Mouse (Mus musculus) liver, adult 2 months (tissue): ENCODE measurements around the gene Serpinc1. TPM values are rescaled to one million over a fixed set of nuclear protein-coding genes. Genes with fewer than 3 reads are reported as not detected.
A peak's percentile ranks its signal among the peaks of the same experiment; 100 is the strongest.

ENCODE experiments used
- DNase-seq: peaks from one replicate; pipeline ENCODE4 v3.0.0-alpha.2; 2011; ENCODE audit warnings: low read depth, low spot score; ENCODE audit errors: extremely low read depth
- H3K27ac ChIP-seq: fragments of 200-500 bp; replicated peaks from 2 replicates; pipeline ENCODE4 v1.5.1; 2012; ENCODE audit warnings: low read depth, mild to moderate bottlenecking, control low read depth, inconsistent platforms, low read length; ENCODE audit not compliant: insufficient read depth
- H3K27me3 ChIP-seq: fragments of 200-500 bp; 2 replicates; pipeline ENCODE4 v1.6.1; 2012; ENCODE audit warnings: mild to moderate bottlenecking, moderate library complexity, low read length, inconsistent platforms; ENCODE audit not compliant: control insufficient read depth, insufficient read depth
- H3K36me3 ChIP-seq: fragments of 200-500 bp; 2 replicates; pipeline ENCODE4 v1.6.1; 2012; ENCODE audit warnings: low read length, inconsistent platforms; ENCODE audit not compliant: control insufficient read depth, insufficient read depth
- H3K4me1 ChIP-seq: fragments of 200-500 bp; 2 replicates; pipeline ENCODE4 v1.6.1; 2011; ENCODE audit warnings: low read length; ENCODE audit not compliant: control insufficient read depth, insufficient read depth
- H3K4me3 ChIP-seq: fragments of 200-500 bp; 2 replicates; pipeline ENCODE4 v1.5.1; 2011; ENCODE audit warnings: low read depth, mild to moderate bottlenecking, control low read depth, low read length, moderate library complexity; ENCODE audit not compliant: insufficient read depth
- H3K79me2 ChIP-seq: fragments of 200-500 bp; 2 replicates; pipeline ENCODE4 v1.6.1; 2012; ENCODE audit warnings: inconsistent platforms, mild to moderate bottlenecking, low read length, moderate library complexity; ENCODE audit not compliant: control insufficient read depth, insufficient read depth
- H3K9ac ChIP-seq: fragments of 200-500 bp; 2 replicates; pipeline ENCODE4 v1.6.1; 2012; ENCODE audit warnings: low read depth, mild to moderate bottlenecking, control low read depth, inconsistent platforms, low read length
- CTCF ChIP-seq: fragments of 200-500 bp; IDR thresholded peaks from 2 replicates; pipeline ENCODE4 v1.5.1; 2011; ENCODE audit warnings: low read depth, low read length, control low read depth
- POLR2A ChIP-seq: fragments of 200-500 bp; IDR thresholded peaks from 2 replicates; pipeline ENCODE4 v1.6.1; 2011; ENCODE audit warnings: low read length, control low read depth; ENCODE audit not compliant: insufficient read depth; ENCODE audit errors: extremely low read depth
- WGBS: fragments of 180-500 bp; shearing (Covaris S2); methylation state at CpG from one replicate; pipeline ENCODE4 v1.1.7; 2018; 5-methylcytosine and 5-hydroxymethylcytosine counted together
- polyA plus RNA-seq: library from polyadenylated mRNA; depleted of rRNA; stranded (reverse); fragments of >200 nt; gene quantifications from 2 replicates; pipeline ENCODE4 v1.2.3, GENCODE M21; 2012; rRNA removed
- total RNA-seq: library from RNA; depleted of rRNA; stranded (reverse); fragments of >200 nt; gene quantifications from 2 replicates; pipeline ENCODE4 v1.2.3, GENCODE M21; 2014; rRNA removed

The Serpinc1 gene
- total RNA-seq = 3,274 and 4,209 TPM in 2 replicates
- 4,695 and 5,808 TPM in 2 replicates for polyA plus RNA-seq

DNA sequence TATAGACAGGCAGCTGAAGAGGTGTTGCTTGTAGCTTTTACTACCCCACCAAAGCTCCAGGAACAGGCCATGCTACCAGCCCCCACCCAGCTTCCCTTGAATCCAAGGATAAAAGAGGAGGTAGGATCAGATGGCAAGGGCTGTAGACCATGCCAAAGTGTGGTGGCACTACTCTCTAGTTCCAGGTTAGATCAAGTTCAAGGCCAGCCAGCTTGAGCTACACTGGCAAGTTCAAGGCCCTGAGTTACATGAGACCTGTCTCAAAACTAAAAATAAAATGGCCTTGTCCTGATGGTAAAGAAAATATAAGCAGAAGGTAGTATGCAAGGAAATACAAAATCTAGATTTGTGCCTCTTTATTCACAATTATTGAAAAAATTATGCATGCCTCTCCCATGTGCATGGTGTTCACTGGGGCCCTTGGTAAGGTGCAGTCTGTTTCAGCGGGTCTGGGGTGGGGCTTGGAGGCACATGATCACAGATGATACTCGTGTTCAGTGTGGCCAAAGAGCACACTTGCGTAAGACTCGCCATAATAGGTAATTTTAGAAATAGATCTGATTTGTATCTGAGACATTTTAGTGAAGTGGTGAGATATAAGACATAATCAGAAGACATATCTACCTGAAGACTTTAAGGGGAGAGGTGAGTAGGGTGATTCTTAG, at the start of gene Serpinc1:
TSS of gene Serpinc1 (plus strand) at position 515 of the 665 bp plus-strand sequence.
- peak; percentile 96 for DNase-seq
- H3K4me1 ChIP-seq = peaks cover 20% of the 10 kb centered on the region
- 18% methylated on average over 4 of the region's 4 CpGs for WGBS
- peak within 1 kb of the TSS; percentile 100 for H3K27ac ChIP-seq
- peak within 1 kb of the TSS; percentile 73 for H3K9ac ChIP-seq
- peaks cover 3% of the 10 kb centered on the region; the same call in 1 of the 2 replicates for H3K79me2 ChIP-seq
- TF ChIP-seq CTCF (no peak), POLR2A (no peak)
- H3K27me3 ChIP-seq = no peaks in the 10 kb centered on the region
- peak within 1 kb of the TSS; percentile 56 for H3K4me3 ChIP-seq
- H3K36me3 ChIP-seq = peaks cover 4% of the 10 kb centered on the region; the same call in 1 of the 2 replicates

DNA sequence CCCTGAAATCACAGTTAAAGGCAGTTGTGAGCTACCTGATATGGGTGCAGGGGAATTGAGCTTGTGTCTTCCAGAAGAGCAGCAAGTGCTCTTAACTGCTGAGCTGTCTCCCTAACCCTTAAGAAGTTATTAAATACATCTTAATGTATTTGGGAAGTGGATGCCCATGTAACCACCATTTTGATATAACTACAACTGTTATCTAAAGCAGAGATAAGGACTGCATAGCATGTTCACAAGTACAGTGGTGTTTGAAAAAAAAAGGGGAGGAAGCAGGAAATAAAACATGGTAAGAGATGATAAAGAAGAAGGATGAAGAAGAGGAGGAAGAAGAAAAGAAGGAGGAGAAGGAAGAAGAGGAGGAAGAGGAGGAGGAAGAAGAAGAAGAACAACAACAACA, 47.1 kb upstream of the Serpinc1 start:
- Histone ChIP-seq H3K9ac (no peak overlapping the region), H3K36me3 (peaks cover 9% of the 10 kb centered on the region), H3K27ac (no peak overlapping the region), H3K27me3 (no peaks in the 10 kb centered on the region), H3K4me1 (no peaks in the 10 kb centered on the region), H3K79me2 (peaks cover 6% of the 10 kb centered on the region; the same call in 1 of the 2 replicates), H3K4me3 (no peak overlapping the region)
- no peak for DNase-seq
- TF ChIP-seq POLR2A (no peak), CTCF (no peak)

DNA sequence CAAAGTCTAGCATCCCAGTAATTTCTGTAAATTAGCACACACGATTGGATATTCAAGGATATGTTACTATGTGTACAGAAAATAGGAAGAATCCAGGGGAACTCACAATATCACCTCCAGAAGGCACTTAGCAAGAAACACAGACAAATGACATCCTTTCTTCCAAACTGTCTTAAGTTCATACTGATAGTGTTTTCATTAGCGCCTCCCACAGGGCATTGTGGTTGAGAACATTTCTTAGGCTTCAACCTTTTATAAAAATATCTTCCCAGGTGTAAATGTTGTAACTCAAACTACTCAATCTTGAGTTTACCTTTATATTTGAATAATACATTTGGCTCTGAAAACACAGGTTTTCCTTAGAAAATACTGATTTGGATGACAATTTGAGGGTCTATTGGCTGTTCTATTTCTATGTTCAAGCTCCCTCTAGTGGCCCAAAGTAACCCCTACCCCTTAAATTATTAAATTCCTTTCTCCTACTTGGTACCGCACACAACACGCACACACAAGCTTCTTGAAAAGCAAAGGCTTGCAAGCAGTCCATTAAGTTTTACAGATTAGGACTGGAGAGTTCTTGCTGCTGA, 44.4 kb upstream of the Serpinc1 start:
- no peak overlapping the region for H3K9ac ChIP-seq
- H3K27me3 ChIP-seq = no peaks in the 10 kb centered on the region
- WGBS = 70% methylated on average over 4 of the region's 4 CpGs
- no peak overlapping the region for H3K4me3 ChIP-seq
- H3K36me3 ChIP-seq = peaks cover 16% of the 10 kb centered on the region
- peaks cover 2% of the 10 kb centered on the region; the same call in 1 of the 2 replicates for H3K79me2 ChIP-seq
- peak; percentile 28 for DNase-seq
- no peaks in the 10 kb centered on the region for H3K4me1 ChIP-seq
- H3K27ac ChIP-seq = no peak overlapping the region
- TF ChIP-seq POLR2A (no peak), CTCF (0 out of 2 replicates have a peak, but pooled peaks have one; percentile 30)

DNA sequence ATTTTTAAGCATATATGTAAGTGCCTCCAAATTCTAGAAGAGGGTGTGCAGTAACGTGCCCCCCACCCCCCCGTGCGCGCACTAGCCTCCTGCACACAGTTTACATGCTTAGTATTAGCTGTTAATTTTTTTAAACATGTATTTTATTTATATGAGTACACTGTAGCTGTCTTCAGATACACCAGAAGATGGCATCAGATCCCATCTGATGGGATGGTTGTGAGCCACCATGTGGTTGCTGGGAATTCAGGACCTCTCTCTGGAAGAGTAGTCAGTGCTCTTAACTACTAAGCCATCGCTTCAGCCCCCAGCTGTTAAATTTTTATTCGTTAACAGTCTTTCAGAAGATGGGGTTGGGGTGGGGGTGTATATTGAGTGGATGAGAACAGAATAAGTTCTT, 42.8 kb upstream of the Serpinc1 start:
- 91% methylated on average over 6 of the region's 6 CpGs for WGBS
- no peaks in the 10 kb centered on the region for H3K27me3 ChIP-seq
- no peak overlapping the region for H3K4me3 ChIP-seq
- H3K27ac ChIP-seq = no peak overlapping the region
- TF ChIP-seq CTCF (no peak), POLR2A (no peak)
- H3K4me1 ChIP-seq = no peaks in the 10 kb centered on the region
- no peak for DNase-seq
- peaks cover 21% of the 10 kb centered on the region for H3K36me3 ChIP-seq
- peaks cover 2% of the 10 kb centered on the region; the same call in 1 of the 2 replicates for H3K79me2 ChIP-seq
- H3K9ac ChIP-seq = no peak overlapping the region

DNA sequence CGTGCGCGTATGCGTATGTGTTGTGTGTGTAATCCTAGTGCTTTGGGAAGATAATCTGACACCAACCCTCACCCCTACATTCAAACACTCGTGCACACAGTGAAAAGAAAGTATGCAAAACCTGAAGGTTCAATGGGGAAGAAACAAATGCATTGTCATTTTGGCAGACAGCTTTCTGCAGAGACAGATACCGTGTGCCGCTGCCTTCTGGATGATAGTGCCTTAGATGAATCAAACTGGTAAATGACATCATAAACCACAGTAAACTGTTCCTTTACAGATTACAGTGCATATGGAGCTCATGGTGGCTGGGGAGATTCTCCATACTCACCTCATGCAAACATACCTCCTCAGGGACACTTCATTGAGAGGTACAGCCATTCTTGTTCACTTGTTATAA, 15.2 kb upstream of the Serpinc1 start:
- Histone ChIP-seq H3K36me3 (peaks cover 60% of the 10 kb centered on the region), H3K79me2 (no peaks in the 10 kb centered on the region; the same call in 1 of the 2 replicates), H3K27ac (no peak overlapping the region), H3K9ac (no peak overlapping the region), H3K27me3 (no peaks in the 10 kb centered on the region), H3K4me1 (no peaks in the 10 kb centered on the region), H3K4me3 (no peak overlapping the region)
- DNase-seq = no peak
- TF ChIP-seq POLR2A (no peak), CTCF (no peak)
- WGBS = 93% methylated on average over 7 of the region's 7 CpGs

DNA sequence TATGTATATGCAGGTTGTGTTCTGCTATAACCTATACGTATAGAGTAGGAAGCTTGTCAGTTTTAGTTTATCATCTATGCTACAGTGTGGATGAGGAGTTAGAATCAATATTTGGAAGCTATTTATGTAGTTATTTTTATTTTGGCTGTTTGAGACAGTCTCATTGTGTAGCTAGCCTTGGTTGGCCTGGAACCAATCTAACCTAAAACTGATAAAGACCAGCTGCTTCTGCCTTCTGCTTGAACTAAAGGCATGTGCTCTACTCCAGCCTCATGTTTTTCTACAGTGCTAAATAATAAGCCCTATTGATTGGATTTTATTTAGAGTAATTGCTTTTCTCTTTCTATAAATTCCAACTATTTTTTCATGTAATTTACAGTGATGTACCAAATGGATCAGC, 11.1 kb upstream of the Serpinc1 start:
- H3K27me3 ChIP-seq = no peaks in the 10 kb centered on the region
- no peak for TF ChIP-seq POLR2A
- no peak for TF ChIP-seq CTCF
- H3K27ac ChIP-seq = no peak overlapping the region
- H3K79me2 ChIP-seq = no peaks in the 10 kb centered on the region
- H3K36me3 ChIP-seq = peaks cover 61% of the 10 kb centered on the region
- 89% methylated on average over 1 of the region's 1 CpGs for WGBS
- no peaks in the 10 kb centered on the region; the same call in 1 of the 2 replicates for H3K4me1 ChIP-seq
- no peak overlapping the region for H3K4me3 ChIP-seq
- H3K9ac ChIP-seq = no peak overlapping the region
- no peak for DNase-seq
